Comparison of ENCODE assay signal across 30 mouse cellular contexts in genomic region chr4:151295515-151296203, GRCm38 (mm10).
DNase-seq lines count a peak whose midpoint lies in the region; ATAC-seq and TF ChIP-seq lines count a peak whose summit lies in the region.
"Had no signal": no experiment of that assay in that cellular context is flagged by ENCODE, and none has a peak within 500 bp of the region (broad histone marks: within the 10 kb centered on the region; RNA-seq: fewer than 3 reads in every experiment).

No protein-coding gene starts in this region.

- no peaks in the 10 kb centered on the region for H3K9me3 ChIP-seq in heart, embryonic 14.5 days (ENCODE audit: control insufficient read depth, low read length)
- no peaks in the 10 kb centered on the region for H3K9me3 ChIP-seq in heart, postnatal 0 days (replicated peaks; ENCODE audit: control insufficient read depth, low read length)
- H3K9me3 ChIP-seq in midbrain, postnatal 0 days (ENCODE audit: low read length) = no peaks in the 10 kb centered on the region
- H3K9me3 ChIP-seq: embryonic facial prominence, embryonic 12.5 days; hindbrain, embryonic 10.5 days; hindbrain, embryonic 15.5 days; limb, embryonic 12.5 days; liver, embryonic 15.5 days; neural tube, embryonic 13.5 days had no signal

- H3K4me3 ChIP-seq in heart, adult 2 months = no peak overlapping the region
- H3K4me3 ChIP-seq in heart, embryonic 14.5 days (ENCODE audit: control insufficient read depth in 1 of 2, insufficient read depth in 1 of 2, low read depth in 1 of 2, low read length in 2 of 2) = peak overlapping the region in 1 of 2 experiments; percentile 3; a peak in 1 of 4 replicates
- no peak overlapping the region for H3K4me3 ChIP-seq in heart, postnatal 0 days (ENCODE audit: low read depth, low read length)
- no peak overlapping the region for H3K4me3 ChIP-seq in midbrain, postnatal 0 days (ENCODE audit: low read depth, low read length)
- H3K4me3 ChIP-seq: embryonic facial prominence, embryonic 12.5 days; gastrocnemius, adult 2 months; hindbrain, embryonic 10.5 days; hindbrain, embryonic 15.5 days; limb, embryonic 12.5 days; liver, embryonic 15.5 days; neural tube, embryonic 13.5 days had no signal

- no peak overlapping the region for H3K9ac ChIP-seq in heart, adult 2 months (ENCODE audit: low read depth, low read length)
- H3K9ac ChIP-seq in heart, embryonic 14.5 days (ENCODE audit: low read length) = no peak overlapping the region; the same call in 1 of the 2 replicates
- no peak overlapping the region for H3K9ac ChIP-seq in heart, postnatal 0 days (replicated peaks; ENCODE audit: low read depth, low read length)
- no peak overlapping the region for H3K9ac ChIP-seq in midbrain, postnatal 0 days (replicated peaks; ENCODE audit: low read length, poor library complexity, severe bottlenecking)
- H3K9ac ChIP-seq: embryonic facial prominence, embryonic 12.5 days; hindbrain, embryonic 15.5 days; limb, embryonic 12.5 days; liver, embryonic 15.5 days; neural tube, embryonic 13.5 days had no signal

- no peak for TF ChIP-seq POLR2A in heart, adult 2 months (IDR thresholded peaks at IDR 0.05; ENCODE audit: insufficient read depth, low read depth, low read length)

- TF ChIP-seq EP300 in heart, adult 2 months (IDR thresholded peaks at IDR 0.05; ENCODE audit: insufficient read depth, low read depth, low read length) = no peak
- no peak for TF ChIP-seq EP300 in heart, postnatal 0 days (IDR thresholded peaks at IDR 0.05; ENCODE audit: low read depth)

- peak; percentile 23; the same call in 1 of the 2 replicates for TF ChIP-seq CTCF in heart, adult 2 months (IDR thresholded peaks at IDR 0.05)
- no peak for TF ChIP-seq CTCF in heart, postnatal 0 days (IDR thresholded peaks at IDR 0.05; ENCODE audit: low read depth)
- no peak for TF ChIP-seq CTCF in midbrain, postnatal 0 days (IDR thresholded peaks at IDR 0.05)

- H3K4me1 ChIP-seq in heart, adult 2 months (ENCODE audit: control insufficient read depth, insufficient read depth, low read length) = no peaks in the 10 kb centered on the region
- H3K4me1 ChIP-seq in heart, embryonic 14.5 days (ENCODE audit: control insufficient read depth in 2 of 2, insufficient read depth in 2 of 2, low read length in 2 of 2) = peaks cover 23 to 40% of the 10 kb centered on the region in 2 experiments
- peaks cover 14% of the 10 kb centered on the region for H3K4me1 ChIP-seq in heart, postnatal 0 days (ENCODE audit: control insufficient read depth, insufficient read depth)
- H3K4me1 ChIP-seq in midbrain, postnatal 0 days (ENCODE audit: insufficient read depth, low read length) = no peaks in the 10 kb centered on the region
- H3K4me1 ChIP-seq: liver, embryonic 15.5 days had no signal

- DNase-seq in heart, adult 2 months = no peak
- DNase-seq in heart, postnatal 14 days = no peak
- no peak for DNase-seq in heart, postnatal 36 days
- peak; percentile 67 for DNase-seq in NIH3T3 (ENCODE audit: low read depth)
- peak; percentile 63 for DNase-seq in heart, postnatal 0 days (ENCODE audit: low spot score)
- DNase-seq in midbrain, postnatal 0 days (ENCODE audit: low spot score) = no peak
- DNase-seq in gastrocnemius, postnatal 25 days = no peak
- DNase-seq: adrenal gland, postnatal 10 days; cerebellum, adult 11 months; cerebellum, adult 9-10 months; cerebellum, postnatal 36 days; gastrocnemius, adult 2 months; kidney, adult 11 months; kidney, postnatal 14 days; layer of hippocampus, adult 9-11 months; lung, postnatal 36 days; retina, postnatal 1 day; right cerebral cortex, postnatal 14 days; thymus, postnatal 14 days had no signal

- no peaks in the 10 kb centered on the region for H3K36me3 ChIP-seq in heart, adult 2 months (ENCODE audit: control insufficient read depth, insufficient read depth, low read length)
- H3K36me3 ChIP-seq in heart, embryonic 14.5 days (ENCODE audit: control insufficient read depth, insufficient read depth, low read length) = no peaks in the 10 kb centered on the region
- no peaks in the 10 kb centered on the region for H3K36me3 ChIP-seq in heart, postnatal 0 days (replicated peaks; ENCODE audit: control insufficient read depth, insufficient read depth, low read length)
- H3K36me3 ChIP-seq in midbrain, postnatal 0 days (ENCODE audit: insufficient read depth, low read length) = no peaks in the 10 kb centered on the region
- H3K36me3 ChIP-seq: embryonic facial prominence, embryonic 12.5 days; hindbrain, embryonic 10.5 days; hindbrain, embryonic 15.5 days; limb, embryonic 12.5 days; liver, embryonic 15.5 days; neural tube, embryonic 13.5 days had no signal

- WGBS in heart, adult 2 months = 45% methylated on average over 13 of the region's 13 CpGs
- 32% methylated on average over 13 of the region's 13 CpGs for WGBS in heart, embryonic 14.5 days
- 35% methylated on average over 13 of the region's 13 CpGs for WGBS in heart, postnatal 0 days
- 82% methylated on average over 13 of the region's 13 CpGs for WGBS in midbrain, postnatal 0 days

- no peaks in the 10 kb centered on the region for H3K79me2 ChIP-seq in heart, adult 2 months (replicated peaks; ENCODE audit: control insufficient read depth, insufficient read depth, low read length)

- H3K4me2 ChIP-seq in heart, embryonic 14.5 days (ENCODE audit: low read length) = peak overlapping the region; percentile 54
- H3K4me2 ChIP-seq in heart, postnatal 0 days (ENCODE audit: low read depth, low read length) = peak overlapping the region; percentile 39
- H3K4me2 ChIP-seq in midbrain, postnatal 0 days (ENCODE audit: low read depth, low read length, poor library complexity, severe bottlenecking) = no peak overlapping the region
- H3K4me2 ChIP-seq: embryonic facial prominence, embryonic 12.5 days; hindbrain, embryonic 15.5 days; limb, embryonic 12.5 days; liver, embryonic 15.5 days; midbrain, embryonic 11.5 days; neural tube, embryonic 13.5 days had no signal

- no peaks in the 10 kb centered on the region for H3K27me3 ChIP-seq in heart, adult 2 months (ENCODE audit: control insufficient read depth, insufficient read depth, low read length)
- no peaks in the 10 kb centered on the region for H3K27me3 ChIP-seq in heart, embryonic 14.5 days (ENCODE audit: control insufficient read depth, insufficient read depth, low read length)
- no peaks in the 10 kb centered on the region for H3K27me3 ChIP-seq in heart, postnatal 0 days (ENCODE audit: control insufficient read depth, insufficient read depth, low read length)
- peaks cover 5% of the 10 kb centered on the region; the same call in 1 of the 2 replicates for H3K27me3 ChIP-seq in midbrain, postnatal 0 days (ENCODE audit: insufficient read depth, low read length)
- H3K27me3 ChIP-seq: hindbrain, embryonic 15.5 days; liver, embryonic 15.5 days had no signal

- intact Hi-C loops in heart, adult 2 months (cut with DNase I) = no loop called here
- intact Hi-C loops in heart, postnatal 14 days (cut with DNase I) = no loop called here
- intact Hi-C loops in heart, postnatal 36 days (cut with DNase I) = no loop called here

- no peak overlapping the region for H3K27ac ChIP-seq in heart, adult 2 months
- H3K27ac ChIP-seq in heart, embryonic 14.5 days (replicated peaks in 1 of 2; ENCODE audit: control insufficient read depth in 1 of 2, insufficient read depth in 1 of 2, low read depth in 2 of 2, low read length in 2 of 2) = peak overlapping the region; percentile 71 to 80
- H3K27ac ChIP-seq in heart, postnatal 0 days (ENCODE audit: low read depth) = peak overlapping the region; percentile 58; the same call in 1 of the 2 replicates
- H3K27ac ChIP-seq in midbrain, postnatal 0 days (ENCODE audit: low read depth, low read length) = no peak overlapping the region
- H3K27ac ChIP-seq: embryonic facial prominence, embryonic 12.5 days; gastrocnemius, adult 2 months; hindbrain, embryonic 10.5 days; hindbrain, embryonic 15.5 days; limb, embryonic 12.5 days; liver, embryonic 15.5 days; neural tube, embryonic 13.5 days had no signal

- 0 out of 2 replicates have a peak, but pooled peaks have one; percentile 54 for ATAC-seq in heart, embryonic 14.5 days (ENCODE audit: insufficient number of reproducible peaks, insufficient read depth, low FRiP score, low read depth)
- peak; percentile 83 for ATAC-seq in heart, postnatal 0 days (ENCODE audit: insufficient read depth, low read depth)
- no peak for ATAC-seq in midbrain, postnatal 0 days (ENCODE audit: low FRiP score)
- ATAC-seq: forebrain, embryonic 16.5 days; inflammation-experienced regulatory T-cells, adult 6 months; midbrain, embryonic 16.5 days had no signal

Comparison
In these comparisons a context has a peak if more than half of its experiments do, and no peak if none do; other contexts are left out.
1. DNase-seq: peak in NIH3T3 (single experiment) and heart, postnatal 0 days (single experiment); none in heart, adult 2 months (0 of 2), heart, postnatal 14 days (0 of 2), heart, postnatal 36 days (0 of 2), midbrain, postnatal 0 days (single experiment) and gastrocnemius, postnatal 25 days (single experiment).
2. H3K27ac ChIP-seq: peak in heart, embryonic 14.5 days (2 of 2) and heart, postnatal 0 days (single experiment); none in heart, adult 2 months (single experiment) and midbrain, postnatal 0 days (single experiment).